Mouse (Mus musculus) adrenal gland, postnatal 14 days (tissue): ENCODE measurements around the gene Arpc4. TPM values are rescaled to one million over a fixed set of nuclear protein-coding genes. Genes with fewer than 3 reads are reported as not detected.

ENCODE experiments used
- DNase-seq: peaks from one replicate; pipeline ENCODE4 v3.0.0; 2021; ENCODE audit warnings: mixed read lengths
- total RNA-seq: library from RNA; stranded (reverse); gene quantifications from 2 replicates; pipeline ENCODE4 v1.2.3, GENCODE M21; 2021

The Arpc4 gene
- total RNA-seq, 1 experiment from 2014 or later = 165 TPM

DNA sequence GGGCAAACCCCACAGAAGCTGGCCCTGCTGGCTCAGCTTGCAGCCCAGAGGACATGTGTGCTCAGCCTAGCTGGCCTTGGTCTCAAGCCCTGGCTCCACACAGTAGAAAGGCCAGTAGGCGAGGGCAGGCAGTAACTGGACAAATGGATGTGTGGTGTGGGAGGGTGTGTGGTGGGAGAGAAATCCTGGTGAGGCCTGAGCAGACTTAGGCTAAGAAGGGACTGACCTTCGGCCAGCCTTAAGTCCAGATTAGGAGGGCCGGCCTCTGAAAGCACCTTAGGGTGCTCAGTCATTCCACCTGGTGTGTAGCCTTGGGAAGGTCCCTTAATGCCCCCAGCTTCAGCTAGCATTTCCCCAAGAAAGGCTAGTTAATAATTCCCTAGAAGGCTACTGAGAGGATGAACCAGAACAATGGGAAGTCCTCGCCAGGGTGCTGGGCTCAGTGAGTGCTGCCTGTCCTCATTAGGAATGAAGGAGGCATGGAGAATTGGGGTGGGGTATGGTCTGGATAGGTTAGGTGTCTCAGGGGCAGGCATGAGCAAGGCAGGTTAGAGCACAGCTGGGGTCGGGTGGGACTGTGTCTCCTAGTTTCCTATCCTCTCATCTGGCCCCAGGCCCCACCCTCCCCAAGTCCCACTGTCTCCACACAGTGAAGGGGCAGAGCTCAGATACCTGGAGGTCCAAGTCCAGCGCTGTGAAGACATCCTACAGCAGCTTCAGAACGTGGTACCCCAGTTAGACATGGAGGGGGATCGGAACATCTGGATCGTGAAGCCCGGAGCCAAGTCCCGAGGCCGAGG is 26.9 kb downstream of the Arpc4 start:
- no peak for DNase-seq

DNA sequence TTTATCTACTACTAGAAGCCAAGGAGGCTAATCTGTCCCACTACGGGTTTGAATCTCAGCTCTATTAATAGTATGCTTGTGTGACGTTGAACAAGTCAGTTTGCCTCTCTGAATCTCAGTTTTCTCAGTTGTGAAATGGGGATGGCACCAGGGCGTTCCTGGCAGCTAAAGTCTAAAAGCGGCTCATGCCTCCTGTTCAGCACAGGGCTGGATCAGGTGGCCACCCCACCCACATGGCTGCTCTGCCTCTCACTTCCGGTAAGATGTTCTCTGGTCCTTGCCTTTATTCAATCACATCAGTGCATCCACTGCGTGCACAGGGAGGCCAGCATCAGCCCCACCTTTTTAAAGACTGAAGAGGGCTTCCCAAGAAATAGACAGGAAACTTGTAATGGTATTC is 27.6 kb downstream of the Arpc4 start:
- DNase-seq = no peak

DNA sequence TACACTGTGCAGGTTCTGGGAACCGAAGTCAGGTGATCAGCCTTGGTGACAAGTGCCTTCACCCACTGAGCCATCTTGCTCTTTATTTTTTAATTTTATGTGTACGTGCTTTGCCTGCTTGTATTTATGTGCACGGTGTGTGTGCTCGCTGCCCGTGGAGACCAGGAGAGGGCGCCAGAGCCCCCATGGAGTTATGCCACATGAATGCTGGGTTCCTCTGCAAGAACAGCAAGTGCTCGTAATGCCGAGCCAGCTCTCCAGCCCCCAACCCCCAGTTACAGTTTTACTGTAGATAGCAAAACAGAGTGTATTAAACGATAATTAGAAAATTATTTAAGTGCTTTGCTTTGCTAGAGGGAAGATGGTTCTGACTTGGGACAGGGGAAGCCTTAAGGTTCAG is 28.8 kb downstream of the Arpc4 start:
- no peak for DNase-seq

DNA sequence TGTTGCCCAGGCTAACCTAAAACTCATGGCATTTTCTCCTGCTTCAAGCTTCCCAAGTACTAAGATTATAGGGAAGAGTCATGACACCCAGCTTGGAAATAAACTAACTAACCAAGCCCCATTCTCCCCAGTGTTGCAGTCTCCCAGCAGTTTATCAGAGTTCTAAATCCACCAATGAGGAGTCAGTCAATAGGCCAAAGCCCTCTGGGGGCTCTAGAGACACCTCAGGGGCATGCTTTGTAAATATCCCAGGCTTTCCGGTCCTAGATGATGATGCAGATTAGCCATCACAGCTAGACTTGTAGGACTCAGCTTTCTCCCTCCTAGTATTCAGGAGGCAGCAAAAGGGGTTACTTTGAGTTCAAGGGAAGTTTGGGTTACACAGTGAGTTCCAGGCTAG is 32.1 kb downstream of the Arpc4 start:
- no peak for DNase-seq

DNA sequence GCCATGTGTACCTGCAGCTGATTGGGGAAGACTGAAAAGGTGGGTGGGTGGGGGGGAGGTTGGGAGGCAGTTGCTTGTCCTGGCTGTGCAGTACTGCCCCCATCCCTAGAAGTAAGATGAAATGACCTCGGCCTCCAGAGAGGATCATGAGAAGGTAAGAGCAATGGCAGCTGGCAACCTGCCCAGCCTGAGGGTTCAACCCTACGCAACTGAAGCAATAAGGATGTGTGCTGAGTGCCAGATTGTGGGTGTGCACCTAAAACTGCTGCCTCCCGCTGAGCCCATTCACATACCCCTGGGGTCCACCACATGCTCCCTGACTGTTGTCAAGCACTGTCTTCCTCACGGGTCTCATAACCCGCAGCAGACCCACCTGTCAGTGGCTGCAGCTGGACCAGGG is 38.5 kb downstream of the Arpc4 start:
- DNase-seq = no peak

DNA sequence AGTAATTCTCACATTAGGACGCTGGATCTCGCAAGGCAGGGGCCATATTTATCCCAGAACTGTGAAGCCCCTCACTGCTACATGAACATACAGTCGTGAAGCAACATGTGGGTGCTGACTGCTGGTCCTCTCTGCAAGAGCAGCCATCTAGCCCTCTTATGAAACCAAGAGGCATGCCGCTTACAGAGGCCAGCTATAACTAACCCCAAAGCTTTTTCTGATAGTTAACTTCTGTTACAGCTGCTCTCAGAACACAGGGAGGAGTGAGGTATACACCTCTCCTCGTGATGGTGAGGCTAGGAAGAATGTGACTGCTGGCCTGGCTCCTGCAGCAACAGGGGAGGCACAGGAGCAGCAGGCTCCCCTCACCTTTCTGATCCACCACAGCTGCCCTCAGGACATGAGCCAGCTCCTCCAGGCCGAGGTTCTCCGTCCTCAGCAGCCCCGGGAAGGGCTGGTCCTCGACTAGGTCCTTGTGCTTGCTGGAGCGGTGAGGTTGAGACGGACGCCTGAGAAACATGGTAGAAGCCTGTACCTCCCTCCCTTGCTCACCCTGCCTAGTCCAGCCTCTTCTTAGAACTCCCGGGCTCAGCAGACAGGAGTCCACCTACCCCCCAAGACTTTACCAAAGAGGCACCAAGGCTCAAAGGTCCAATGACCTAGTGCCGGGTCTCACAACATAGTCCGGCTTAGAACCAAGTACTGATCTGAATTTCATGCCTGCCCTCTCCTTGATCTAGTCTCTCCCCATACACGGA is 40.7 kb downstream of the Arpc4 start:
- DNase-seq = peak; percentile 44

DNA sequence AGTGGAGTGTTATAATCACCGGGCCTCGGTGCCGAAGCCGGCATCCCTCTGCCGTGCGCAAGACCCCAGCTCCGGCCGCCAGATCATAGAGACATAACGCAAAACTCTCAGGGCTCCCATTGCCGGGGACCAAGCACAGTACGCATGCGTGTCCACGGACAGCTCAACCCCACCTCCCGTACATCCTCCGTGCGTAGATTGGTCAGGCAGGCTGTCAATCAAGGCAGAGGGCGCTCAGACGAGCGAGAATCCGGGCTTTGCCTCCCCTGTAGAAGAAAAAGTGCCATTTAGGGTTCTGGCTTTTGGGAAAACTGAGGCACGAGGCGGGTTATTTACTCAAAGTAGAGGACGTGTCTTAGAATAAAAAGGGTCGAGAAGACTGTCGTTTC is 41.3 kb downstream of the Arpc4 start, which contains the start of gene Rpusd3:
Rpusd3 (minus strand) TSS at position 142 of the 389 bp plus-strand sequence.
- DNase-seq = peak; percentile 100

DNA sequence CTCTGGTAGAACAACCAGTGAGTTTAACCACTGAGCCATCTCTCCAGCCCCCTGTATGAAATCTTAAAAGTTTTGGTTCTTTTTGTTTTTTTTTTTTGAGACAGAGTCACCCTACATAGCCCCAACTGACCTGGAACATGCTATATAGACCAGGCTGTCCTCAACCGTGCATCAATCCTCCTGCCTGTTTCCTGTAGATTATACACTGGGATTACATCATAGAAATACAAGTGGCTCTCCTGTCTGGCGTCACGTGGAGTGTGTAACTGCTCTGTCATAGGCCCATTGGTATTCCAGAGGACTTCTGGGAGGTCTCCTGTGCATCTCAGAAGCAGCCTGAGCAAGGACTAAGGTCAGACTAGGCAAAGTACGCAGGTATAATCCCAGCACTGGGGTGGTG is 45.1 kb downstream of the Arpc4 start:
- no peak for DNase-seq

DNA sequence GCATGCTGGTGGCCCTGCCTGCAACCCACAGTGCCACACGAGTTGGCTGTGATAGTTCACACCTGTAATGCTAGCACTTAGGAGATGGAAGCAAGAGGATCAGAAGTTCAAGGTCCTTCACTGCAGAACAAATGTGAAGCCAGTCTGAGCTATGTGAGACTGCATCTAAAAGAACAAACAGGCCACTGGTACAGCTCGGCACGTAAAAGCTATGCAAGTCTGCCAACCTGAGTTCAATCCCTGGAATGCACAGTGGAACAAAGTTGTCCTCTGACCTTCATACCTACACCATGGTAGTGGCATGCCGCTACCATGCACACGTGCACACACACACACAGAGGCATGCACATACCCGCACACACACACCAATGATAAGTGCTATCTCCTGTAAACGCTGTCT is 46.3 kb downstream of the Arpc4 start:
- no peak for DNase-seq

DNA sequence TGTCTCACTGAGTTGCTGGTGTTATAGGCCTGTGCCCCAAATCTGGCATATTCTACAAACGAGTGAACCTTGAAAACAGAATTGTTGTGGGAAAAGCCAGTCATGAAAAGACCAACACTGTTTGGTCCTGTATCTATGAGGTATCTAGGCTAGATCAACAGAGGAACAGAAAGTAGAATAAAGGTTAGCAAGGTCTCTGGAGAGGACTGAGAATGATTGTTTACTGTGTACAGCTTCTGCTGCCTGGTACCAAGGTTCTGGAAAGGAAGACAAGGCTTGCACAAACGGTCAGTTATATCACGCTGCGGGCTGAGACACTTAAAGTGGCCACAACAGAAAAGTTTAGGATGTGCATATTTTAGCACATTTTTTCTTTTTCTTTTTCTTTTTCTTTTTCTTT is 48.8 kb downstream of the Arpc4 start:
- DNase-seq = no peak

DNA sequence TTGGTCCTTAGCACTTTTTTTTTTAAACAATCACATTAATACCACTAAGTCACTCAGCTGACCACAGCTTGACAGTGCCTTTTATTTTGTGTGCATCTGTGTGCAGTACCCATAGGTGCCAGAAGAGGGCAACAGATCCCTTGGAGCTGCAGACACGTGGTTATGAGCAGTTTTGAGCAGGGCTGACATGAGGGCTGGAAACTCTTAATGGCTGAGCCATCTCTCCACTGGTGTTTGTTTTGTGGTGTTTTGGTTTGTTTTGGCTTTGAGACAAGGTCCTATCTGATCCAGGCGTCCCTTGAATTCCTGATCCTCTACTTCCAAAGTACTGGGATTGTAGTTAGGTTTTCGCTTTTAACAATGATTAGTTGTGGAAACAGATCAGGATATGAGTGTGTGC is 49.5 kb downstream of the Arpc4 start:
- DNase-seq = peak; percentile 73

DNA sequence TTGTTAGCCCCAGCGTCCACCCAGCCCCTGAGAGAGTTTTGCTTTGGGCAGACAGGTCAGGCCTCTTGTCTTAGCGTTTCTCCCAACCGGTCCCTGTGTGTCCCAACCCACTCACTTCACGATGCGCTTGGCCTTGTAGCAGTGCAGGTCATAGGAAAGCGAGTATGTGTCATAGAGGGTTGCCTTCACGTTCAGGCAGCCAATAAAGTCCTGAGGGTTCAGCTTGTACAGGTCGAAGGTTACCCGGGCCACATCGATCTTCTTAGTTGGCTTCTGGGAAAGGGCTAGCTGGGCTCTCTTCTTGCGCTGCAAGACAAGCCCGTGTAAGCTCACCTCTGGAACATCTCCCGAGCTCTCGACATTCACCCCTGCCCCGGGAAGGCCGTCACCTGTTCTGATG is 50.1 kb downstream of the Arpc4 start:
- DNase-seq = no peak

DNA sequence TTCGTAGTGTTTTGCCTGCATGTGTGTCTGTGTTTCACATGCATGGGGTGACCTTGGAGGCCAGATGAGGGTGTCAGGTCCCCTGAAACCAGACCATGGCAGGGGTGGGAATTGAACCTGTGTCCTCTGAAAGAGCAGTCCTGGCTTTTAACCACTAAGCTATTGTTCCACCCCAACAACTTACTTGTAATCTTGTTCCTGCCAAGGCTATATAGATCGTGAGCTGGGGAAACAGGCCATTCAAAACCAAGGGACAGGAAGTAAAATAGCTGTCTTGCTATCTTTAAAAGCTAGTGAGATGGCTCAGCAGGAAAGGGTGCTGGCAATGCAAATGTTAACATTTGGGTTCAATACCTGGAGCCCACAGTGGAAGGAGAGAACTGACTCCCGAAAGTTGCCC is 52.0 kb downstream of the Arpc4 start:
- no peak for DNase-seq

DNA sequence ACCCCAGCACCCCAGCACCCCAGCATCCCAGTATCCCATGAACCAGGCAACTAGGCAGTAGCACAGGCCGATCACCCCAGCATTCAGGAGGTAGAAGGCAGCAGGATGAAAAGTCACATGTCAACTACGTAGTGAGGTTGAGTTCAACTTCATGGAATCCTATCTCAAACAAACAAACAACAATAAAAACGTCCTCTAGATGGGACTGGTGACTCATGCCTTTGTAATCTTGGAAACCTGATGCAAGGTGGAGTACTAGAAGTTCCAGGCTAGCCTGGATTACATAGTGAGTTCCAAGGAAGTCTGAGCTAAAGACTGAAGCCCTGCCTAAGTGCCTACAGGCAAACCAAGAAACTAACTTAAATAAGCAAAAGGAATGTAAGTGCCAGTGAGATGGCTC is 52.9 kb downstream of the Arpc4 start:
- no peak for DNase-seq

DNA sequence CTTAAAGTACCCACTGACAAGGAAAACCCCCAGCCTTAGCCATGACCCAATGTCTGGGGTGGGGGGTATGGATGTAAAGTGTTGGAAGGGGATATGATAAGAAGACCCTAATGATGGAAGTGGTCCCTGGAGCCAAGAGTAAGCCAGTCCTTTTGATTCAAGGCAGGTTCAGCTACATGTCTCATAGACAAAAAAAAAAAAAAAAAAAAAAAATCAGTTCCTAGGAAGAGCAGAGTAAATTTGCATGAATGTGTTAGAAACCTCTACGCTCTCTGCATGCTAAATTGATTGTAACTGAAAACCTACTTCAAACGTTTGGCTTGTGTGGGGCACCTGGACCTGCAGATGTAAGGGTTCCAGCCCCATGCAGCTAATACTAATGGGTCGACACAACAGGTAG is 53.9 kb downstream of the Arpc4 start:
- no peak for DNase-seq

DNA sequence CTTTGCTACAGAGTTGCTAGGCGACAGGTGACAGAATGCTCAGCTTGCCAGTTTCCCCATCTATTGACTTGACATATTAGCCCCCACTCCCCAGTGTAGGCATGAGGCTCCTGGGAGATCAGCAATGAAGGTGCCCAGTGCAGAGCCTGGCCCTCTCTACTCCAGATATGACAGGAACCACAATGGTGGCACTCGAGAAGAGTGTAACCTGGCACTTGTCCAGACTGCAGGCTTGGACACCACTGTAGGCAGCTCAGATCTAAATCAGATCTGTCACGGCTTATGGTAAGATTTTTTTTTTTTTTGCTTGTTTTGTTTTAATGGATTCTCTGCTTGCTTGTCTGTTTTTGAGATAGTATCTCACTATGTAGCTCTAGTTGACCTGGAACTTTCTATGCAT is 55.7 kb downstream of the Arpc4 start:
- DNase-seq = no peak

DNA sequence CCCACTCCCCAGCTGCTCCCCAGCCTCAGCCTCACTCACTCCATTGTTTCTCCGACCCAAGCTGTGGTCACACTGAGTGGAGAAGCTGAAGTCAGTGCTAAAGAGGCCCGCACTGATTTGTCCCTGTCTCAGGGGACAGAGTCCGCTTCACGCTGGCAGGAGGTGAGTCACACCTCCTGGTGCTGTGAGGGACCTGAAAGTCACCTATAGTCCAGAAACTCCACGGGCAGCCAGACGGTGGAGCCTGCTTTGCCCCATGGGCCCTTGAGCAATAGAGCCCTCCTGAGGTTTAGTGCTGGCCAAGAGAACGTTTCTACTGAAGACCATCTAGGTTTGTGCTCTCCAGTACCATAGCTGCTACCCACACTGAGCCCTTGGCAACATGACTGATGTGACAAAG is 56.8 kb downstream of the Arpc4 start:
- peak; percentile 70 for DNase-seq

DNA sequence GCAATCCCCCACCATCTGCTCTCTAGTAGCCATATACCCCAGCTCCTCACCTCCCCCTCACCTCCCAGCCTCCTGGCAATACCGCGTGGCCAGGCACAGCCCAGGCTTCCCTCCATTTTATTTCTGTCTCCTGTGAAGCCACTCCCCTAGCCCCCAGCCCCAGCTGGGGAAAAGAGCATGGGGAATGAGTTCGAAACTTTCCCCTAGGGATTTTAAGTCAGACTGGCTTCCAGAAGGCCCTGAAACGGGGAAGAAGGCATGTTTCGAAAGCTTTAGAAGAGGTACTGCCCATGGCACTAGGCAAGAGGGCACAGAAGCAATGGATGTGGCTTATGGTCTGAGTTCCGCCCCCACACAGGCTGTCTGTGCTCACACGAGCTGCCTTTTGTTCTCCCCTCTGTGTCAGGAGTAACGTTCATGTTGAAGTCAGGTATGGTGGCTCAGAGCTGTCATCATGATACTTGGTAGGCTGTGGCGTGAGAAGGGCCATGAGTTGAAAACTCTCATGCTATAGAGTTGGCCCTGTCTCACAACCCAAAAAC is 57.8 kb downstream of the Arpc4 start, which contains the start of gene Cidec:
Cidec (minus strand) TSS at position 97 of the 542 bp plus-strand sequence.
- DNase-seq = peak; percentile 36

DNA sequence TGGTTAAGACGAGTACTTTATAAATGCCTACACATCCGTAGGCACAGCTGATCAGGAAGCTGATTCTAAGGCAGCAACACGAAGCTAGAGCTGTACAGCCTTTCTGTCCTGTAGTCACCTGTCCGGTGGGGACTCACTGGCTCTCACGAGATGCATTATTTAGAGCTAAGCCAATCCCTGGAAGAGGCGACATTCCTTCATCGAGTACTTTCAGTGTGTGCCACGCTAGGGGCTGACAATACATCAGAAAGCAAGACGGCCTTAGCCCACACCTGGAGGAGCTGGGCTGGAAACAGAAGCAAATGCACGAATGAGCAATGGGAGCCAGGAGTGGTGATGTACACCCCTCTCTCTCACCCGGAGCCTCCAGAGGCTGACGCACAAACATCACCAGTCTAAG is 59.2 kb downstream of the Arpc4 start:
- no peak for DNase-seq

DNA sequence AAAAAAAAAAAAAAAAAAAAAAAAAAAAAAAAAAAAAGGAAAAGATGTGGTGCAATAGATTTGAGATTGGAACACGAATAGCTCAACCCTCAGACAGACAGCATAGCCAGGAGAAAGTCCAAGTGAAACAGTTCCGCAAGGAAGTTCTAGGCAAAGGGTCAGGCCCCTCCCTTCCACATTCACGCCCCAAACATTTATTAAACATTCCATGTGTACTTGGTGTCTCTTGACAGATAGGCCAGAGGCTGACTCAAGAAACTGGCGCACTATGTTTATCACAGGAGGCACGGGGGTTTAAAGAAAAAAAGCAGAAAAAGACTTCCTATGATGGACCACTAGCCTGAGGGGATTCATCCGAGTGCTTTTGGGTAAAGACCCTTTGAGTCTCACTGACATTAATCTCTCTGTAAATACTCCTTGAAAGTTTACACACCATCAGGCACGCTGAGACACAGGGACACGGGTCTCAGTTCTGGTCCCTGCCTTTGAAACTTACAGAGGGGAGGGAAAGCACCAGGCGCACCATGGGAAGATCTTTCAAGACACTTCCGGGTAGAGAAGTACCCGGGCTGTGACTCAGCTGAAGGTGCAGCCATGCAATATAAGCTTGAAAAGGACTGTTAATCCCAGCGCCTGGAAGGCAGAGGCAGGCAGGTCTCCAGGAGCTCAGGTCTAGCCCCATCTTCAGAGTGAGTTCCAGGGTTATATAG is 61.0 kb downstream of the Arpc4 start:
- DNase-seq = no peak
